Mouse (Mus musculus) Muller cell, postnatal 12 days (primary cell): Measurements from ENCODE around the gene Dnajc11.

Experiments used
- DNase-seq: peaks from one replicate; pipeline ENCODE4 v3.0.0-alpha.2; 2015; ENCODE audit errors: inconsistent ontology term

The Dnajc11 gene

DNA sequence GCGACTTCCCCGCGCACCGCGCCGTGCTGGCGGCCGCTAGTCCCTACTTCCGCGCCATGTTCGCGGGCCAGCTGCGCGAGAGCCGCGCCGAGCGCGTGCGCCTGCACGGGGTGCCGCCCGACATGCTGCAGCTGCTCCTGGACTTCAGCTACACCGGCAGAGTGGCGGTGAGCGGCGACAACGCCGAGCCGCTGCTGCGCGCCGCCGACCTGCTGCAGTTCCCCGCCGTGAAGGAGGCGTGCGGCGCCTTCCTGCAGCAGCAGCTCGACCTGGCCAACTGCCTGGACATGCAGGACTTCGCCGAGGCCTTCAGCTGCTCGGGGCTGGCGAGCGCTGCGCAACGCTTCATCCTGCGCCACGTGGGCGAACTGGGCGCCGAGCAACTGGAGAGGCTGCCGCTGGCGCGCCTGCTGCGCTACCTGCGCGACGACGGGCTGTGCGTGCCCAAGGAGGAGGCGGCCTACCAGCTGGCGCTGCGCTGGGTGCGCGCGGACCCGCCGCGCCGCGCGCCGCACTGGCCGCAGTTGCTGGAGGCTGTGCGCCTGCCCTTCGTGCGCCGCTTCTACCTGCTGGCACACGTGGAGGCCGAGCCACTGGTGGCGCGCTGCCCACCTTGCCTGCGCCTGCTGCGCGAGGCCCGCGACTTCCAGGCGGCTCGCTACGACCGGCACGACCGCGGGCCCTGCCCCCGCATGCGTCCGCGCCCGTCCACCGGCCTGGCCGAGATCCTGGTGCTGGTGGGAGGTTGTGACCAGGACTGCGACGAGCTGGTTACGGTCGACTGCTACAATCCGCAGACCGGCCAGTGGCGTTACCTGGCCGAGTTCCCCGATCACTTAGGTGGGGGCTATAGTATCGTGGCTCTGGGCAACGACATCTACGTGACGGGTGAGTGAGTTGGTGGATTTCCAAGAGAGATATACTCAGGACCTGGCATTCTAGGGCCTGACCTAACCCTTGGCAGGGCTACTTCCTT, 75.9 kb downstream of the Dnajc11 start:
- DNase-seq, result no peak

DNA sequence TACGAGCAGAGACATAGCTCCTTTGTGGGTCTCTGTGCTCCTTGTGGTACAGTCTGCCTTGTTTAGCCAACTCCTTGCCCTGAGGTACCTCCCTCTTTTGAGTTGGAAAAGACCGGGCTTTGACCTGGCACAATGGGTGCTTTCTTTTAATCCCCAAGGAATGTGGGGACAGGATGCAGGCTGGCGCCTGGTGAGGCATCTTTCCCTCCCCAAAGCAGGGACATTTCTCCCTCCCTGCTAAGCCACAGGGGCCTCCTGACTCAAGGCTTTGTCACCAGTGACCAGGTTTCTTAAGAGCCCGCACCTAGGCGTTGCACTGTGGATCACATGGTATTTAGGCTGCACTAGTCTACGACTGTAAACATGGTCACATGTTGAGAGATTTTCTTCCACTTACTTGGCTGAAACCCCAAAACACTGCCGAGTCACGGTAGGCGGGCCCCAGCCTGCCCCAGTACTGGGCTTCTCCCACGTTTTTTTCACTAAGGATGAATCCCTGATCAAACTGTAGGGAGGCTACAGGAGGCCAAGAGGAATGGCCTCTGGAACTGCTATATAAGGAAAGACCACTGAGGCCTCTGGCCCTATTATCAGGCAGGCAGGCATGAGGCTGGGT, 76.7 kb downstream of the Dnajc11 start:
- DNase-seq, result peak; percentile 86

GRCm38 (mm10) chr4:152010707-152011134, 77.2 kb downstream of the Dnajc11 start:
- no peak for DNase-seq

- no peak for DNase-seq
These were observed 77.8 kb downstream of the Dnajc11 start for GRCm38 (mm10) chr4:152011171-152011760.

DNA sequence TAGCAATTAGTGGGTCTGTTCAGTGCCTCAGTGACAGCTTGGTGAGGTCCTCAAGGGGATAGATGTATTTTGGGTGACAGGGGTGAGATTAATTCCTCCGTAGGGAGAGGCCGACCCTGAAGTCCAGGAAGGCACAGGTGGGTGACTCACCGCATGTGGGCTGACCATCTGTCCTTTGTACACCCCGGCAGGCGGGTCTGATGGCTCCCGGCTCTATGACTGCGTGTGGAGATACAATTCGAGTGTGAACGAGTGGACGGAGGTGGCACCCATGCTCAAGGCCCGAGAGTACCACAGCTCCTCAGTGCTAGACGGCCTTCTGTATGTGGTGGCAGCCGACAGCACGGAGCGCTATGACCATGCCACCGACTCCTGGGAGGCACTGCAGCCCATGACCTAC, 78.6 kb downstream of the Dnajc11 start:
- no peak for DNase-seq

DNA sequence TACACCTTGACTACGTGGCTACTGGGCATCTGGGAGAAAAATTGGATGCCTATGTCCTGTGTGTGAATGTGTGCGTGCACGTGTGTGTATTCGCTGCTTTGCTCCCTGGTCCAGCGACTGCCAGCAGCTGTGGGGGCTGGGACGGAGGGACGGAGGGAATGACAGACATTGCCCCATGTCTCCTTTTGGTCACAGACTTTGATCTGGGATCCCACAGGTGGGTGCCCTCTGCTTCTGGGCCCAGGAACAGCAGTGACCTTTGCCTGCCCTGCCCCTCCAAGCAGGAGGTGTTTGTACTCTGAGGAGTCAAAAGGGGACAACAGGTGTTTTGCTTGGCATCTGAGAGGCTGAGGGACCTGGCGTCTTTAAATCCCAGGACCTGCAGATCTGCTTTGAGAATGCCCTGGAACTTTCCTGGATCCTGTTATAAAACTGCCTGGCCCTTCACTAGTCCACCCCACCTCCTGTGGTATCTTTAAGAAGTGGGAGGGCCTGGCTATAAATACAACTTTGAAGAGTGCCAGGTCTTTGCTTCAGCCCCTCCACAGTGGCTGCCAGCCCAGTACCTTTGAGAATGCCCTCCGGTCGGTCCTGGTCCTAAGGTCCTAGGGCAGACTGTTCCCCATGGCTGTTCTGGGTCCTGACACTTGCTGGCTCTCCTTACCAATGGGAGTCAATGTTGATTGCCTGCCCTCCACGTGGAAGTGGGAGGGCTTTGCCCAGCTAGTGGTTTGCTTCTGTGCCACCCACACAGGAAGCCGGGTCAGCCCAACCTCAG, 79.7 kb downstream of the Dnajc11 start:
- DNase-seq, result no peak

DNA sequence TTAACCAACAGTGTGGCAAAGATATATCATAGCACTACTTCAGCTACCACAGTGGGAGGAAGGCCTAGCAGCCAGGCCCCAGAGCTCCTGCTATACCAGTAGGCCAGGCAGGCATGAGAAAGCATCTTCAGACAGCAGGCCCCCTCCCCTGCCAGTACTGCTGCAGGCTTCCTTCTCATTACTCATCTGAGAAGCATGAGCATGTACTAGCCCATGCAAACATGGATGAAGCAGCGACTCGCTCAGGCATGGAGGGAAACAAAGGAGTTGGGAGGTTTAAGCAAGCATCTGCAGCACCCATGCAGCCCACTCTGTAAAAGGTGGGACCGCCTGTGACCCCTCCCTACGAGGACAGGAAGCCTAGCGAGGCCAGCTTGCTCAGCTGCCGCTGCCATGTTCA, 85.6 kb downstream of the Dnajc11 start:
- DNase-seq, result no peak

DNA sequence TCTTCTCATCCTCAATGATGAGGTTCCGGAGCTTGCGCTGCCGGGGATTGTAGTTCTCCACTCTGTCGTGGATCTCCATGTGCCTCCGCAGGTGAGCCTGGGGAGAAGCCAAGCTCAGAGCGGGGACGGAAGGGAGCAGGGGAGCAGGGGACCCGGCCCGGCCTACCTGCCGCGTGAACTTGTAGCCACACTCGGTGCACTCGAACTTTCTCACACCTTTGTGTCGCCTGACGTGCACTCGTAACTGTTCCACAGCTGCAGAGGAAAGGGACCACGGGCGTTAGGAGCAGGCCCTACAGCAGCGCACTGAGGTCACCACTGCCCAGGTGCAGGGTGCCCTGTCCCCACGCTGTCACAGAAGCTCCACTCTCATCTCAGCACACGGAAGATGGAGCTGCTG, 86.5 kb downstream of the Dnajc11 start:
- DNase-seq, result no peak

DNA sequence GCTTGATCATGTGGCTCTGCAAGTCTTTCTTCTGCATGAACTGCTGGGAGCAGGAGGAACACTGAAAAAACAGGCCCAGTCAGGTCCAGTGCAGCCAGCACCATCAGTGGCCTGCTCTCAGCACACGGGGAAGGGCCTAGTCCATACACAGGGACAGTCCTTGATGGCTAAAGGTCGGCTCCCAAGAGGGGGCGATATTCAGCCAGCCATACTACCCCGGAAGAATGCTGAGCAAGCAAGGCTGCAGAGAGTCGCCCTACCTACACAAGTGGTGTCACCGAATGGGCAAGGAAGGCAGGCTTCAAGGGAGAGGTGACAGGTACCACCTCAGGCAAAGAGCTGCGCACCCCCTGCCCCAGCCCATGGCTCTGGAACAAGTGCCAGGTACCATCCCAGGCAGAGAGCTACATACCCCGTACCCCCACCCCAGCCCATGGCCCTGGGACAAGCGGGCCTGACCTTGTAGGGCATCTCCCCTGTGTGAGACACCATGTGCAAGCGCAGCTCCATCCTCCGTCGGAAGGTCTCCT, 88.1 kb downstream of the Dnajc11 start:
- no peak for DNase-seq

DNA sequence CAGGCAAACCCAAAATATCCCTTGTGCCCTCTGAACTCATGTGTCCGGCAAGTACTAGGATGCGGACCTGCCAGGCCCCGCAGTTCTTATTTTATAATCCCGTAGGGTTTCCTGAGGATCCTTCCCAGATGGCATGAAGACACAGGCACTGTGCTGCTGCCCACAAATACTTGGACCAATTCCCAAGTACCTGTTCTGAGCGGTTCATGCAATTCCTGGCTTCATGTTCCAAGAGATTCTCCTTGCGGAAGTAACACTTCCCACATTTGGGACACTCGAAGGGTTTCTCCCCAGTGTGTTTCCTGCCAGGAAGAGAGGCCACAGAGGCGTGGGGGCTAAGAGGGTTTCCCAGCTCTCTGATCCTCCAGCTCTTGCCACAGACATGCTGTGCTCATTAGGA, 89.0 kb downstream of the Dnajc11 start:
- no peak for DNase-seq

- no peak for DNase-seq
These were observed 91.0 kb downstream of the Dnajc11 start for GRCm38 (mm10) chr4:152024525-152024924.

DNA sequence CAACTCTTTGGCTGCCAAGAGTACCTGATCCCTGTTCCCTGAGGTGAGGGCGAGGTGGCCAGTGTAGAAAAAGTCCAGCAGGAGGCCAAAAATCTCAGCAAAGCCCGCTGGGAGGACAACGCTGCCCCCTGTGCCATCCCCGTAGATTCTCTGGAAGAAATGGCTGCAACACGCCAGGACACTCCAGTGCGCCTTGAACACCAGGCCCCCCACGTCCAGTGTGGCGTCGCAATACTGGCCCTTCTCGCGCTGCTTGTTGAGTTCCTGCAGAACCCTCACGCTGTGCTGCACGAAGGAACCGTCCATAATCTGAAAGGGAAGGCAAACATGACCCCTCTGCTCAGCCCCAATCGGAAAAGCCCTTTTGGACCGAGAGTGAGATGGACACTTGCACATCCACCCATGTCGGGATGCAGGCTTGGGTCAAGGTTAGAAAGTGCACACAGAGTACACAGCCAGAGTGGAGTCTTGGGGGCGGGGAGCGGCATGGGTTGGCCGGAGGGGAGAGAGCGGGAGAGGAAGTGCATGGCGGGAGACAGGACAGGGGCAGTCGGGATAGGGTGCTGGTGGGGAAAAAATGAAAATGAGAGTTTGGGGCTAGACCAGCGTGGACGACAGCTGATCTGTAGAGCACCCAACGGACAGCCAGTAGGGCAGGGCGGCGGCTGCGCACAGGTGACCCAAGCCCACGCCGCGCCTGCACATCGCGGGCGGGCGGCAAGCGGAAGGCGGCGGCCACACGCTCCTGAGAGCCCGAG, 93.4 kb downstream of the Dnajc11 start:
- DNase-seq, result peak; percentile 56

DNA sequence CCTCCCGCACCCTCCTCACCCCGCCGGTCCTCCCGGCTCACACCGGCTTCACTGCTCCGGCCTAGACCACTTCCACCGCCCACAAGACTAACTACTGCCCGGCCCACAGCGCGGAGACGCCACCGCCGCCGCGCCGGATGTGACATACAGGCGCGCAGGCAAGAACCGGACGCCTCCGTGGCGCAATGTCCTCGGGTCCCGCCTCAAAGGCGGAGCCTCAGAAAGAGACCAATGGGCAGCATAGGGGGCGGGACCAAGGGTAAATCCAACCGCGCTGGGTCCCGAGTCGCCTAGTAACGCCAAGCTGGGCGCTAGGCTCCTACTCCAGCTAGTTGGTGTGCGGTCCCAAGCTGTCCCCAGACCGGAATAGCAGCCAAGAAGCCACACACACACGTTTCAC, 94.0 kb downstream of the Dnajc11 start, which contains the start of gene Zbtb48:
Zbtb48 (minus strand) TSS at position 148 of the 400 bp plus-strand sequence.
- DNase-seq, result peak; percentile 97

- DNase-seq, result no peak
These were observed 95.0 kb downstream of the Dnajc11 start for GRCm38 (mm10) chr4:152028456-152028855.

DNA sequence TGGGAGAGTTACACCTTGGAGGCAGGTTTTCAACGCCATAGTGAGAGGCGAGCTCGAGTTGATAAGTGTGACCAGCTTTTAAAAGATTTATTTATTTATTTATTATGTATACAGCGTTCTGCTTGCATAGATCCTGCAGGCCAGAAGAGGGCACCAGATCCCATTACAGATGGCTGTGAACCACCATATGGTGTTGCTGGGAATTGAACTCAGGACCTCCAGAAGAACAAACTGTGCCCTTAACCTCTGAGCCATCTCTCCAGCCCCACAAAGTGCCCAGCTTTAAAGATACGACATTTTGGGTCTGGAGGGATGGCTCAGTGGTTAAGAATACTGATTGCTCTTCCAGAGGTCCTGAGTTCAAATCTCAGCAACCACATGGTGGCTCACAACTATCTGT, 95.6 kb downstream of the Dnajc11 start:
- no peak for DNase-seq

- DNase-seq, result no peak
These were observed 96.5 kb downstream of the Dnajc11 start for GRCm38 (mm10) chr4:152029997-152030396.
